Mouse (Mus musculus) midbrain, embryonic 15.5 days (tissue): ENCODE measurements around the gene Osbpl7. TPM values are rescaled to one million over a fixed set of nuclear protein-coding genes. Genes with fewer than 3 reads are reported as not detected.

ENCODE experiments used
- ATAC-seq: fragments of 200-750 bp; cut with Nextera tagmentation; replicated peaks from 2 replicates; pipeline ENCODE4 v1.8.0; 2017; ENCODE audit warnings: moderate TSS enrichment
- H3K27ac ChIP-seq: fragments of 300-500 bp; sonication (generic); 2 replicates; pipeline ENCODE4 v1.5.1; 2015; ENCODE audit warnings: mild to moderate bottlenecking, inconsistent platforms
- H3K27me3 ChIP-seq: fragments of 300-500 bp; sonication (generic); replicated peaks from 2 replicates; pipeline ENCODE4 v1.6.1; 2015; ENCODE audit warnings: inconsistent platforms
- H3K36me3 ChIP-seq: fragments of 300-500 bp; sonication (generic); replicated peaks from 2 replicates; pipeline ENCODE4 v1.6.1; 2015; ENCODE audit warnings: inconsistent platforms
- H3K4me1 ChIP-seq: fragments of 300-500 bp; sonication (generic); 2 replicates; pipeline ENCODE4 v1.6.1; 2015; ENCODE audit warnings: inconsistent platforms
- H3K4me2 ChIP-seq: fragments of 300-500 bp; sonication (generic); 2 replicates; pipeline ENCODE4 v1.6.1; 2015; ENCODE audit warnings: inconsistent platforms, mild to moderate bottlenecking, moderate library complexity
- H3K4me3 ChIP-seq: fragments of 300-500 bp; sonication (generic); 2 replicates; pipeline ENCODE4 v1.5.1; 2015; ENCODE audit warnings: mild to moderate bottlenecking, inconsistent platforms
- H3K9ac ChIP-seq: fragments of 300-500 bp; sonication (generic); 2 replicates; pipeline ENCODE4 v1.6.1; 2015; ENCODE audit warnings: mild to moderate bottlenecking, inconsistent platforms
- H3K9me3 ChIP-seq: fragments of 300-500 bp; sonication (generic); 2 replicates; pipeline ENCODE4 v1.6.1; 2016; ENCODE audit warnings: inconsistent platforms
- WGBS: fragments of 180-500 bp; shearing (Covaris S2); methylation state at CpG from one replicate; pipeline ENCODE4 v1.1.7; 2015; ENCODE audit warnings: mixed read lengths; 5-methylcytosine and 5-hydroxymethylcytosine counted together
- polyA plus RNA-seq: library from polyadenylated mRNA; unstranded; fragments of >200 nt; fragmentation: Nextera tagmentation; extraction: Ambion mirVana; gene quantifications from 2 replicates; pipeline ENCODE4 v1.2.1, GENCODE M21; 2015

The Osbpl7 gene
- polyA plus RNA-seq, 1 experiment from 2014 or later = 14.1 TPM

- no peaks in the 10 kb centered on the region for H3K27me3 ChIP-seq
- no peak overlapping the region for H3K4me3 ChIP-seq
- H3K4me2 ChIP-seq = no peak overlapping the region
- ATAC-seq = no peak
- WGBS = 88% methylated on average over 2 of the region's 2 CpGs
- no peak overlapping the region for H3K27ac ChIP-seq
- H3K9me3 ChIP-seq = no peaks in the 10 kb centered on the region
- no peaks in the 10 kb centered on the region for H3K4me1 ChIP-seq
- no peak overlapping the region for H3K9ac ChIP-seq
- H3K36me3 ChIP-seq = peaks cover 9% of the 10 kb centered on the region; the same call in 1 of the 2 replicates
Measured at GRCm38 (mm10) chr11:97069770-97070169, 19.3 kb downstream of the Osbpl7 start.

GRCm38 (mm10) chr11:97071129-97071528 is 20.7 kb downstream of the Osbpl7 start:
- Histone ChIP-seq H3K27ac (no peak overlapping the region), H3K4me3 (no peak overlapping the region), H3K4me2 (no peak overlapping the region), H3K27me3 (no peaks in the 10 kb centered on the region), H3K4me1 (no peaks in the 10 kb centered on the region), H3K36me3 (peaks cover 7% of the 10 kb centered on the region; the same call in 1 of the 2 replicates), H3K9me3 (no peaks in the 10 kb centered on the region), H3K9ac (no peak overlapping the region)
- 83% methylated on average over 1 of the region's 1 CpGs for WGBS
- ATAC-seq = no peak

DNA sequence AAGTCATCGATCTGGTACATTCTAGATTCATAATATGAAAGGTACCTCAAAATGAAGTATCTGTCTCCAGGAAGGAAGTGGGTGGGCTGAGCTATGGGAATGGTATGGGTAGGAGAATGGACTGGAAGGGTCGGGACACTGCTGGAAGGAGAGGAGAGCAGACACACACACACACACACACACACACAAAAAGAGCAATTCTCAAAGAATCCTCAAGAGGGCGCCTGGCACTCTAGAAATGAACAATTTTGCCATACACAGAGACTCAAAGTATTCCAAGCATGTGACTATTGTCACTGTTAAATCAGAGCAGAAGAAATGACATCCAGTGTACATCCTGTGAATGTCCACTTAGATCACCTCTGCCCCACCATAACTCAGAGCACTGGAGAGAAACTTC is 22.1 kb downstream of the Osbpl7 start:
- Histone ChIP-seq H3K4me3 (no peak overlapping the region), H3K9me3 (no peaks in the 10 kb centered on the region), H3K9ac (no peak overlapping the region), H3K4me1 (no peaks in the 10 kb centered on the region), H3K27ac (no peak overlapping the region), H3K4me2 (no peak overlapping the region), H3K27me3 (no peaks in the 10 kb centered on the region), H3K36me3 (0 out of 2 replicates have a peak, but pooled peaks cover 4% of the 10 kb centered on the region)
- peak; percentile 45; the same call in 1 of the 2 replicates for ATAC-seq
- WGBS = 32% methylated on average over 3 of the region's 3 CpGs

- H3K4me2 ChIP-seq = no peak overlapping the region
- no peak overlapping the region for H3K4me3 ChIP-seq
- H3K4me1 ChIP-seq = no peaks in the 10 kb centered on the region
- H3K36me3 ChIP-seq = no peaks in the 10 kb centered on the region
- no peaks in the 10 kb centered on the region for H3K9me3 ChIP-seq
- H3K27me3 ChIP-seq = no peaks in the 10 kb centered on the region
- 74% methylated on average over 8 of the region's 8 CpGs for WGBS
- H3K9ac ChIP-seq = no peak overlapping the region
- ATAC-seq = no peak
- H3K27ac ChIP-seq = no peak overlapping the region
Measured at GRCm38 (mm10) chr11:97074235-97074634, 23.8 kb downstream of the Osbpl7 start.

DNA sequence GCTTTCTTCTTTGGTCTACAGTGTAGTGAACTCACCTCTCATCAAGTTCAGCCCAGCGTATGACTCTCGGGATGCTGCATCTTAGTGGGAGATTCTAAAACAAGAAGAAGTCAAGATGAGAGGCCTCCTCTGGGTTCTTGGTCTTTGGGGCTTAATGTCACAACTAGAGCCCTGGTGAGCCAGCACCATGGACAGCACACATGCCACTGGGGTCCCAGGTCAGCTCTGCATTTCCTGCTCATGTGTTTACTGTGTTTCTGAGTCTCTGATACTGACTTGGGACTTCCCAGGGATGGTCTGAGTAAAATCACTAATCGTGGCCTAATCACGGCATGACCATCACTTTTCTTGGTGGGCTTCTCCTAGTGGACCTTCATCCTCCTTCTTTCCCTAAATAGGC is 28.3 kb downstream of the Osbpl7 start:
- Histone ChIP-seq H3K4me2 (no peak overlapping the region), H3K36me3 (no peaks in the 10 kb centered on the region), H3K27me3 (no peaks in the 10 kb centered on the region), H3K4me3 (no peak overlapping the region), H3K4me1 (0 out of 2 replicates have a peak, but pooled peaks cover 3% of the 10 kb centered on the region), H3K9me3 (no peaks in the 10 kb centered on the region), H3K27ac (no peak overlapping the region), H3K9ac (no peak overlapping the region)
- 59% methylated on average over 4 of the region's 4 CpGs for WGBS
- no peak for ATAC-seq

DNA sequence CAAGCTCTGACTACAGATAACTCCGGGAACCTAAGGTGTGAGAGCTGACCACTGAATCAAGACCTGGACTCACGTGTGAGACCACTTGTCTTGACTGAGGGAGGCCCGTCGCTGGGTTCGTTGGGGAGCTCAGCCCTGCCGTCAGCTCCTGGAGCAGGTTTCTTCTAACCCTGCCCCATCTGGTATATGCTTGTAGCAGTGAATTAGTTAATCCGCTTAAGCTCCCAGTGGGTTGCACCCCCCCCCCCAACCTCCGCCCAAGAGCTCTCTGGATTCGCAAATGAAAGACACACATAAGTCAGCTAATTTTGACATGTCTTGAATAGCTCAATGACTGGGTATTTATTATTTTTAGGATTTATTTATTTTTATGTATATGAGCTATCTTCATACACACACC is 29.9 kb downstream of the Osbpl7 start:
- Histone ChIP-seq H3K9me3 (no peaks in the 10 kb centered on the region), H3K4me1 (0 out of 2 replicates have a peak, but pooled peaks cover 4% of the 10 kb centered on the region), H3K36me3 (no peaks in the 10 kb centered on the region), H3K27me3 (no peaks in the 10 kb centered on the region), H3K27ac (no peak overlapping the region), H3K4me3 (no peak overlapping the region), H3K4me2 (no peak overlapping the region), H3K9ac (no peak overlapping the region)
- ATAC-seq = no peak
- 11% methylated on average over 9 of the region's 9 CpGs for WGBS

GRCm38 (mm10) chr11:97082977-97083376 is 32.5 kb downstream of the Osbpl7 start:
- no peak for ATAC-seq
- Histone ChIP-seq H3K27ac (no peak overlapping the region), H3K36me3 (no peaks in the 10 kb centered on the region), H3K27me3 (no peaks in the 10 kb centered on the region), H3K4me2 (no peak overlapping the region), H3K9ac (no peak overlapping the region), H3K9me3 (no peaks in the 10 kb centered on the region), H3K4me3 (no peak overlapping the region), H3K4me1 (0 out of 2 replicates have a peak, but pooled peaks cover 4% of the 10 kb centered on the region)
- WGBS = 45% methylated on average over 11 of the region's 11 CpGs

DNA sequence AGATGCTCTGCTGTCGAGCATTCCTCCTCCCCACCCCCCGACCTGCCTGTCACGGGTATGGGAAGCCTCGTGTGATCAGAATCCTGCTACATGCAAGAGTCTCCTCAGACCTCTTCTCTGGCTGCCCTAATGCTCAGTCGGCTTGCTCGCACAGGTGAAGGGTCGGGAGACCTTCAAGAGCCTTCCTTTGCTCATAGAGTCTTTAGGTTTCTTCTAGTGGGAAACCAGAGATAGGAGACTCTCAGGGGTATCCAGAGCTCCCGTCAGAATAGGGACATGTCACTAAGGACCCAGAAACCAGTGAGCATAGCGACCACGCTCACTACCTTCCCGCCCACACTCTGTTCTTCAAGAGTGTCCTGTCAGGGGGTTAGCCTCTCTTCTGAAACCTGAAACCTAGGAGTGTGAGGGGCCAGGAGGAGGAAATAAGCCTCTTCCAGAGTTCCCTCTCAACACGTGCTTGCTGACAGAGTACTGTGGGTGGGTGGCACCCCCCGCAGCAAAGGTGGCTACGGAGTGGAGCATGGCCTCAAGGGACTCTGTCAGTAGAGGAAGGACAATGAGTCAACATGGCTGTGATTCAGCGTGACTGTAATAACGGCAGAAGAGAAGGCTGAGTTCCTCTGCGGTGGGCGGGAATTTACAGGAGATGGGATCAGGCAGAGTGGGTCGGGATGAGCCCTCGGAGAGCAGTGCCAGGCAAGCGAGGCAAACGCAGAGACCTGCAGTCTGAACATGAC is 33.1 kb downstream of the Osbpl7 start:
- Histone ChIP-seq H3K27ac (no peak overlapping the region), H3K4me3 (no peak overlapping the region), H3K36me3 (no peaks in the 10 kb centered on the region), H3K27me3 (no peaks in the 10 kb centered on the region), H3K9me3 (no peaks in the 10 kb centered on the region), H3K9ac (no peak overlapping the region), H3K4me2 (no peak overlapping the region), H3K4me1 (0 out of 2 replicates have a peak, but pooled peaks cover 4% of the 10 kb centered on the region)
- 40% methylated on average over 22 of the region's 22 CpGs for WGBS
- ATAC-seq = no peak

DNA sequence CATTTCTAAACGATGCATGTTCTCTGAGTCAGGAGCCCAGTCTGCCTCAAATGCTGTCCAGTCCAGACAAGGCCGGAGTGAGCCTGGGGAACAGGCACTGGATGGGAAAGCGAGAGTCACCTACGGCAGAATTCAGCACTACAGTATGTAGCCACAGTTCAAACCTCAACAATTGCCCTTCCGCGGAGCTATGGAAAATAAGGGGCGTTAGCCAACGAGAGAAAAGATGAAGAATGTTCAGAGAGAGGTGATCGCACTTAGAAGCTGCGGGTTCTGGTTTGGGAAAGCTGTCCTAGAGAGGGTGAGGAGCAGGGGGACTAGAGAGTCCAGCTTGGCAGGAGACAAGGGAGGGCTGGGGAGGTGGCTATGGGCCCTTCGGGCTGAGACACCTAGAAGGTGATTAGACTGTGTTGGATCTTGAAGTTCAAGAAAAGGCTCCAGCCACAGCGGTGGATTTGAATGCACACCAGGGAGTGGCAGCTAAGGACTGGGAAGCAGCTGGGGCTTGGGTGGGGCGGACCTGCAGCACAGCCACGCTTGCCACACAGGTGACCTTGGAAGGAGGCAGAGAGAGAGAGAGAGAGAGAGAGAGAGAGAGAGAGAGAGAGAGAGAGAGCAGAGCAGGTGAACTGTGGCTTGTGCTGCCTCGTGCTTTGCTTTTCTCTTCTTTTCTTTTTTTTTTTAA is 34.5 kb downstream of the Osbpl7 start:
- no peak for ATAC-seq
- Histone ChIP-seq H3K9ac (no peak overlapping the region), H3K27me3 (no peaks in the 10 kb centered on the region), H3K4me1 (0 out of 2 replicates have a peak, but pooled peaks cover 4% of the 10 kb centered on the region), H3K4me2 (no peak overlapping the region), H3K36me3 (no peaks in the 10 kb centered on the region), H3K4me3 (no peak overlapping the region), H3K27ac (no peak overlapping the region), H3K9me3 (no peaks in the 10 kb centered on the region)
- WGBS = 85% methylated on average over 15 of the region's 15 CpGs

GRCm38 (mm10) chr11:97086365-97086764 is 35.9 kb downstream of the Osbpl7 start:
- H3K9ac ChIP-seq = no peak overlapping the region
- H3K9me3 ChIP-seq = no peaks in the 10 kb centered on the region
- WGBS = 74% methylated on average over 6 of the region's 6 CpGs
- H3K4me2 ChIP-seq = no peak overlapping the region
- H3K27me3 ChIP-seq = no peaks in the 10 kb centered on the region
- H3K4me3 ChIP-seq = no peak overlapping the region
- H3K4me1 ChIP-seq = 0 out of 2 replicates have a peak, but pooled peaks cover 4% of the 10 kb centered on the region
- no peak overlapping the region for H3K27ac ChIP-seq
- H3K36me3 ChIP-seq = no peaks in the 10 kb centered on the region
- ATAC-seq = no peak

DNA sequence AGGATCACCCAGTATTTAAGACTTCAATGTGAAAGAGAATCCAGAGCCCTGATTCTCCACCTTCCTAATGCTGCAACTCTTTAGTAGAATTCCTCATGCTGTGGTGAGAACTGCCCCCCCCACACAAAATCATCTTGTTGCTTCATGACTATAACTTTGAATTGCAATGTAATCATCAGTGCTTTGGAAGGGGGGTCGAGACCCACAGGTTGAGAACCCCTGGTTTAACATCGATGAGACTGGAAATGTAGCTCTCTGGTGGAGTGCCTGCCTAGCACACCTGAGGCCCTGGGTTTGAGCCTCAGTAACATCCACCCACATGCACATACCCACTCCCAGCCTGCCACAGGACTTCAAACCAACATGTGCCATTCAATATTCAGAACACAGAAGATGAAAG is 44.2 kb downstream of the Osbpl7 start:
- Histone ChIP-seq H3K4me3 (no peak overlapping the region), H3K4me2 (no peak overlapping the region), H3K27ac (no peak overlapping the region), H3K9ac (no peak overlapping the region), H3K9me3 (no peaks in the 10 kb centered on the region), H3K36me3 (no peaks in the 10 kb centered on the region), H3K4me1 (no peaks in the 10 kb centered on the region), H3K27me3 (peaks cover 8% of the 10 kb centered on the region)
- no peak for ATAC-seq
- WGBS = 77% methylated on average over 2 of the region's 2 CpGs

DNA sequence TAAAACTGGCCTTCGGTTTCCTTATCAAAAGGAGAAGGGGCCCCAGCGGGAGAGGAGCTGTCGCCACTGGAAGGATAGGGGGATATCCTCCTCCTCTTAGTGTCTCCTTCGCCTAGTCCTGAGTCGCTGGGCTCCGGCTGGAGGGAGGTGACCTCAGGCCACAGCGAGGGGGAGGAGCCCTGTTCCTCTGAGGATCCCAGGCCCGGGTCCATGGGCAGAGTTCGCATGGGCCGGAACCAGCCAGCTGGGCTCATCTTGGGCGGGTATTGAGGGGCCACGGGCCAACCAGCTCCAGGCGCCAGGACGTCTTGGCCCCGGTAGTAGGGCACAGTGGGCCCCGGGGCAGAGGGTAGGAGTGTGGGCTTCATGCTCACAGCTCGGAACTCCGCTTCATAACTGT is 48.4 kb downstream of the Osbpl7 start:
- Histone ChIP-seq H3K36me3 (no peaks in the 10 kb centered on the region), H3K27me3 (peaks cover 14% of the 10 kb centered on the region), H3K4me2 (no peak overlapping the region), H3K4me1 (no peaks in the 10 kb centered on the region), H3K9me3 (no peaks in the 10 kb centered on the region), H3K9ac (no peak overlapping the region), H3K27ac (no peak overlapping the region), H3K4me3 (no peak overlapping the region)
- no peak for ATAC-seq
- WGBS = 22% methylated on average over 18 of the region's 18 CpGs
